Mouse (Mus musculus): ENCODE data around the gene Col5a1. TPM values are rescaled to one million over a fixed set of nuclear protein-coding genes. Genes with fewer than 3 reads are reported as not detected.
A peak's percentile ranks its signal among the peaks of the same experiment; 100 is the strongest.

The Col5a1 gene
- total RNA-seq, 1 experiment from 2014 or later: 76.7 TPM

DNA sequence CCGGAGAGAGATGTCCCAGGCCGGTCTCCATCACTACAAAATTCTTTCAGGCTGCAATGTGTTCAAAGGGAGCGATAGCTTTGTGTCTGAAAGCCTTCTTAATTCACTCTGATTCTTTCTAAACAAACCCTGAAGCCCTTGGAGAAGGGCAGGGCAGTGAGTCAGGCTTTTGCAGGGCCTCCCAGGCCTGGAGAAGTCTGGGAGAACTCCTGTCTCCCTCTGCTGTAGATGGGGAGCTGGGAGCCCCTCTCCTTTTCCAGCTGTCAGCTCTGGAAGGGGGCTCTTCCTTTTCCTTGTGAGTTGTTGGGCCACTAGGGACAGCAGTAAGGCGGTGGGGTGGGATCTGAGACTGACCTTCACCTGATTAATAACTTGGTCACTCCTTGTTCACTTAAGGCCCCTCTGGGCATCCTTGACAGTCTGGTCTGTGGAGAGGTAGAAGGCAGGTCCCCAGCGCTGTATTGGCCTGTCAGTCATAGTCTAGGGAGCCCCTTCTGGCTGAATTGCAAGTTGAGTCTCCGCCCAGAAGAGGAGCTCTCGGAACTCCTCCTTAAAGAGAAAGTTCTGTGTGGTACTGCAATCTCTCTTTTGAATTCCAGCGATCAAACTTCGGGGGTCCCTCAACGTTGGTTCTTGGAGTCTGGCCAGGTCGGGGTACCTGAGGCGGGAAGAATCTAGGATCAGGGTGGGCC lies 623 bp upstream of the Col5a1 start:
- DNase-seq: peak; percentile 64

DNA sequence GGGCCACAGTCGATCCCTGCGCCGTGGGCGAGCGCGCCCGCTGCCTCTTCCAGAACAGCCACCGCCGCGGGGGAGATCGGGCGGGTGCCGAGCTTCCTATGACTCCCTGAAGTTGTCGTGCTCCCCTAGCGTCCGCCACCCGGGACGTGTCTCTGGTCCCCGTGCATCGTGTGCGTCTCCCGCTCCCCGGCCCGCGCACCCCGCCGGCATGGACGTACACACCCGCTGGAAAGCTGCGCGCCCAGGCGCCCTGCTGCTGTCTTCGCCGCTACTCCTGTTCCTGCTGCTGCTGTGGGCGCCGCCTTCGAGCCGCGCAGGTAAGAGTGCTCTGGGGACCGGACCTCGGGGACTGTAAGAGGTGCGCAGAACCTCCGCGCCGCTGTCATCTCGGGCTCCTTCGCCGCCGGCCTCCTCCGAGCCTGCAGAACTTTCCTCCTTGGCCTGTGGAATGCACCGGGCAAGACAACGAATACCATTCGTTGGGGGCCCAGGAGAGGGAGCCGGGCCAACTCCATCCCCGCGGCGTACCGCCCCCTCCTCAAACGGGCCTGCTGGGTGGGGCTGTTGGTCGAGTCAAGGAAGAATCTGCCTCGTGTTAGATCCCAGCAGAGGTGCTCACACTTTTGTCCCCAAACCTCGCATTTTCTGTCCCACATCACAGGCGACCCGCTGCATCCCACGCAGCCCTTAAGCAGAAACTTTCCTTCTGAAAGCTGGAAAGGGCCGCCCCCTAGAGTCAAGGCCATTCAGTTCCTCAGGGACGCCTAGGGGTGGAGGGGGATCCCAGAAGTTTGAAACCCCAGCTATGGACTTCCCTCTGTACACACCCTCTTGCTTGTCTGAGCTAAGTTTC lies 609 bp downstream of the Col5a1 start:
- peak; percentile 60 for DNase-seq

DNA sequence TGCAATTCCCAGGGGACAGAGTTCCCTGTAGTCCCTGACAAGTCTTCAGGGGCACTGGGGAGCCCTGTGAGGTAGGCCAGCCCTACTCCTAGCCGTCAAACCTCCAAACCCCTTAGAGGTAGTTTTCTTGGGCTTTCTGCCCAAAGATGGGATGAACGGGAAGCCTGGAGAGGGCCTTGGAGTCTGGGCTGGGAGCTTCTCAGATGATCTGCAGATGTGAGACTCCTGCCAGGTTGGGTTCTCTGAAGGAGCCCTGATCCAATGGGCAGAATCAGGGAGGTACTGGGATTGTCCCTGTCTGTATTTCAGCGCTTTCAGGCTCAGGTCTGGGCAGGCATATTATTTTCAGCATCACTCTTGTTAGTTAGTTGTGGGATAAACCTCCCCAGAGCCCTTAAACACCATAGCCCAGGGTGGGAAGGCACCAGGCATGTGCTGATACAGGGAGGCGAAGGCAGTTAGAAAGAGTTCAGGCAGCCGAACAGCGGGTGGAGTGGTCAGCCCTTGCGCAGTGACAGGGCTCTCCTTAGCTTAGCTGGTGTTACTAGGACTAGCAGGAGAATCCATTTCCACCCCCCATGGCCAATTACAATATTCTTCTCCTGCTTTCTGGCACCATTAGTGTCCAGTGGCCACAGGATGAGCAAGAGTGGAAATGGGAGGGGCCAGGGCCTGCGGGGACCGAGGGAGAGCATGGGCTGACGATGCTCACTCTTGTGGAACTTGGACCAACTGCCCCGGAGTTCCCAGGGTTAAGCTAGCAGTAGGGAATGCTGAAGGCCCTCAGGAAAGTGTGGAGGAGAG lies 1.4 kb downstream of the Col5a1 start:
- peak; percentile 62 for DNase-seq

DNA sequence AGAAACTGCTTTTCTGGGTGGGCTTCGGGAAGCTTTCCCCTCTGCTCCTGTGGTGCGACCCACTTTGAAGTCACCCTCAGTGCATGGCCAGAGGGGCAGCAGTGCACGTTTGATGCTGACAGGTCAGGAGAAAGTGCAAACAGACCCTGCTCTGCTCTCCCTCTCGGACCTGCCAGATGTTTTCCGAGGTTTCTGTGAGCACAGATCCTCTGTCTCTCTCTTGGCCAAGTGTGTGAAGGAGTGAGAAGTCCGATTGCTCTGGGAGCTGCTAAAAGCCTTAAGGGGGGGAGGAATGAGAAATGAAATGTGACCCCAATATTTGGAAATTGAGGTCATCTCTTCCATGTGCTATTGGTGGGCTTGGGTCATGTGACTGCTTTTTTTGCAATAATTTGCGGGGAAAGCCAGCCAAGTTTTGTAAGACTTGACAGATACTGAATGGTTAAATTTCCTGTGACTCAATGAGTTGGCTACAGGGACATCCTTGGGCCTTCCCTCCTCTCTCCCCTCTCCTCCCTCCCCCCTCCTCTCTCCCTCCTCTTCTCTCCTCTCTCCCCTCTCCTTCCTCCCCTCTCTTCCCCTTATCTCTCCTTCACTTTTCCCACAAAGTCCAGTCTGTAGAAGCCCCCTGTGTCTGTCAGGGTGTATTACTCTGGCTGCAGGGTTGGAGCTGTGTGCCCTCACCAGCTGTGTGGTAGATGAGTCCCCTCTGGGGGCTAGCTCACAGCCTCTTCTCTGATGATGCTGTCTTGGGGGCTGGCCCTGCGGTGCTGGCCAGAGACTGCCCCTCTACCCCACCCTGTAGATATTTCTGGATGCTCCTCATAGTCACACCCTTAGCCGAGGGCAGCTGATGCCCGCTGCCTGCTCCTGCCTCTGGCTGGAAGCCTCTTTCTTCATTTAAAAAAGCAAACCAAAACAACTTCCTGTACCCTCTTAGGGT lies 2.6 kb downstream of the Col5a1 start:
- DNase-seq: peak; percentile 77

DNA sequence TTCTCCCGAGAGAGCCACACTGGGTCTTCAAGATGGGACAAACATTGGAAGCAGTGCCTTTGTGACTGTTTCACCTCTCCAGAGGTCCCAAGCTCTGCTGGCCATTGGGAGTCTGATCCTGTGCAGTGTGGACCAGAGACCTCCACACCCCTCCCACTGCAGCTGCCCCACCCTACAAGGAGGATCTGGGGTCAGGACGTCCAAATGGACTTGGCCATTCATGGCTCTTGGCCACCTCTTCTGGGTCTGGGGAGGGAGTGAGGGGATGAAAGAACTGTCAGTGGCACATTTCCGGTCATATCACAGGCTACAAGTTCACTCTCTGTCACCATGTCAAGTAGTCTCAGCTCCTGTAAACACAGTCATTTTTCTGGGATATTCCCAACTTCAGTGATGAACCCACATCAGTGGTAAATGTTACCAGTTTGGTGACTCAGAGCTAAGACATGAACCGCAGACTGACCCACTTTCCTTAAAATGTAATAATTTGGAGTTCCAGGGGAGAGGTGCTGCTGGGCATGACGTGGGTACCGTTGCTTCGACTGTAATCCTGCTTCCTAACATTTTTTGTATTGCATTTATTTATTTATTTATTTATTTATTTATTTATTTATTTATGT lies 5.8 kb downstream of the Col5a1 start:
- no peak for DNase-seq

DNA sequence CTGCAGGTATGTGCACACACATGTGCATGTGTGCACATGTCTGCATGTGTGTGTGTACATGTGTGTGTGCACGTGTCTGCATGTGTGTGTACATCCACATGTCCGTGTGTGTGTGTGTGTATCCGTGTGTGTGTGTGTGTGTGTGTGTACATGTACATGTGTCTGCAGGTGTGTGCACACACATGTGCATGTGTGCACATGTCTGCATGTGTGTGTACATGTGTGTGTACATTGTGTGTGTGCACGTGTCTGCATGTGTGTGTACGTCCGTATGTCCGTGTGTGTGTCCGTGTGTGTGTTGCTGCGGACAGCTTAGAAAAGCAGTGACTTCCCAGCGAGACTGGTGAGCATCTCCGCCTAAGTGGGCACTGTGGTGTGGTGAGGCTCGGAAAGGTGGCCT lies 6.8 kb downstream of the Col5a1 start:
- no peak for DNase-seq

DNA sequence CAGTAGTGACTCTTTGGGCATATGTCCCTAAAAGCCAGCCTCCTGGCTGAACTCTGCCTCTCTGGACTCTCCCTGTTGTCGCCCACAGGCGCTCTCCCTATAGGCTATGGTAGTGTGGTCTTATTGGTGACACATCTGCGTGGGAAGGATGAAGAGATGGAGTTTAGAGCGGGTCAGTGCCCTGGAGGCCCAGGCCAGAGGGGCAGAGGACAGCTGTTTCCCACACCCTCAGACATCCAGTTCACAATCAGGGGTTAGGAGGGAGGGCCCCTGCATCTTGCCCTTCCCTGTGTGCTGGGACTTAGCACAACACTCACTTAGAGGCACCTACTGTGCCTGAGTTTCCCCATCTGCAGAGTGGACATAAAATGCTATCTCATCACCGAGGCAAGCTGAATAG lies 8.8 kb downstream of the Col5a1 start:
- DNase-seq: no peak

DNA sequence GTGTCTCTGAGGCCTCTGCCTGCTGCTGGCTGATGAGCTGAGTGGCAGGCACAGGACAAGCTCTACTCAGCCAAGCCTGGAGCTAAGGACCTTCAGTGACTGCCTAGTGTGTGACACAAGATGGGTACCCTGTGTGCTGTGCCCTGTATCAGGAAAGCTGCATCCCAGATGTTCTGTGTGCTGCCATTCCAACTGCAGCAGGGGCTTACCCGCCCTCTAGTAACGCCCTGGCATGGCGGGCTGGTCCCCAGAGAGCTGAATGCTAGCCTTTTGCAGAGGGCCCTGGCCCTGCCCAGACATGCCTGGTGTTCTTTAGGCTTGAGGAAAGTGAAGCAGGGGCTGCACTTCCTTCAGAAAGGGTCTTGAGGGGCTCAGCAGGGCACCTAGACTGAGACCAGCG lies 9.4 kb downstream of the Col5a1 start:
- no peak for DNase-seq

DNA sequence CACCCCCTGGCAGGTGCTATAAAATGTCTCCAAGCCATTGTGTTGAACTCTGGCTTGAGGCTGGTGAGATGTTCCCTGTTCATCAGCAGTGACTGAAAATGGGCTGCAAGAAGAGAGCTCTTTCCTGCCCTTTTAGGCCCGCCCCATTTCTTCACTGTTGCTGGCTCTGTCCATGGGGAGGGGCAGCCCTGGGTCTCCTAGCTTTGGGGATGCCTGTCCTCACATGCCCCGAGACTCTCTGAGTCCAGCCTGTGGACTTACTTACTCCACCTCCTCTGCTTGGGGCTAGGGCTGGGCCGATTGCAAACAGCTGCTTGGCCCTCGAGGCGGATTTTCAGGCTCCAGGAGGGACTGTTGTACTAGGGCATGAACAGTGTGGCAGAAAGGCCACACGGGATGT lies 10.9 kb downstream of the Col5a1 start:
- DNase-seq: peak; percentile 47

DNA sequence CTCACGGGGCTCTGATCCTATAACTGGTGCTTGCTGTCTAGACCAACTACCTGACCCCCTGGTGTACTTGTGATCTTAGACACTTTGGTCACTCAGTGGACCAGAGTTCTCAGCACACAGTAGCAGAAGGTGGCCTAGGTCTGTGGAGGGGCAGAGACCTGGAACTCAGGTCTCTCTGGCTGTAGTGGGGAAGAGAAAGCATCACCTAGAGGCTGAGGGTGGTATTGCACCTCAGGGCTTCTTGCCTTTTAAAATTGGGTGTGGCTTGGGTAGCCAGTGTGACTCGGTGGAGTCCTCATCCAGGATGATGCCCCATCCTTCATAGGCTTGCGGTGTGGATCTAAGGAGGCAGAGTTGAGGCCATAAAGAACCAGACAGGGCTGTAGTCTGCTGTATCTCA lies 13.7 kb downstream of the Col5a1 start:
- peak; percentile 73 for DNase-seq

DNA sequence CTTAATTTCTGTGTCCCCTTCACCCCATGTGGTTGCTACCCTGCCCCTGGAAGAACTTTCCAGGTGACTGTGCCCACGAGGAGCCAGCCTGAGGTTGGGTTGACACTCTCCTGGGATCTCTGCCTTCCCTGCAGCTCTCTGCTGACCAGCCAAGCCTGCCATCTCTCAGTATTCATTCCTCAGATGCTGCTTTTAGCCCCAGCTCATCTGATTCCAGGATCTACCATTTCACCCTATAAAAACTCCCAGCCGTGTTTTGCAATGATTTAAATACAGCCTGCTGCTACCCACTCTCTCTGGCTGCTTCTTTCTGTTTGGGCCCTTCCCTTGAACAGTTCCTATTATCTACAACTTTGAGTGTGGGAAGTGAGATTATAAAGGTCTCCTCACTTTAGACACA lies 14.9 kb downstream of the Col5a1 start:
- no peak for DNase-seq

DNA sequence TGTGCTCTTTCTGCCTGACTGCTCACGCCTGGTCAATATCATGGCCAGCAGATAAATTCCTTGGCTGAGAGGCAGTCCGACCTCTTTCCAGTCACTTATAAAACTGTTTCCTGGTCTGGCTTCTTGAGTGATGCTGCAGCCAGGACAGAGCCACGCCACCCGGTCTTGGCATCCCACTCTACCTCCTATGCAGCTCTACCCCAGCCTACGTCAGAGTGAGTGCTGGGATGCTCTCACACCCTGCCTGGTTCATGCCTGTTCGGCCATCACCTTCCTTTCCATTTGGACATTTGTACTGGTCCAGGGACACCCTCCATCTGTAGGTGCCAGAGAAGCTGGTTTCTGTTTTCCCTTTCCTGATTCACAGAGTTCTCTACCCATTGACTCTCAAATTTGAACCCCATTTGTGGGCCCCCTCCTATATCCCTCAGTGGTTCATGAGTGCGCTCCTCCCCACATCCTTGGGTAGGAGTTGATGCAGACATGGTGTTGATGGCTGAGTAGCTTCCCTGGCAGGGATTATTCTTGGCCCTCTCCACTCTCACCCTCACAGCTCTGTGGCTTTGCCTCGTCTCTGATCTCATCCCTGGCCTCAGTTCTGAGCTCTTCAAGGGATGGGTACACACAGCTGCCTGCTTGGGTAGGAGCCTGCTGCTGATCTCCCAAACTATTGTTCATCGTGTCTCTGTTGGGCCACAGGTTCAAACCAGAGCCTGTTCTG lies 15.5 kb downstream of the Col5a1 start:
- DNase-seq: no peak

DNA sequence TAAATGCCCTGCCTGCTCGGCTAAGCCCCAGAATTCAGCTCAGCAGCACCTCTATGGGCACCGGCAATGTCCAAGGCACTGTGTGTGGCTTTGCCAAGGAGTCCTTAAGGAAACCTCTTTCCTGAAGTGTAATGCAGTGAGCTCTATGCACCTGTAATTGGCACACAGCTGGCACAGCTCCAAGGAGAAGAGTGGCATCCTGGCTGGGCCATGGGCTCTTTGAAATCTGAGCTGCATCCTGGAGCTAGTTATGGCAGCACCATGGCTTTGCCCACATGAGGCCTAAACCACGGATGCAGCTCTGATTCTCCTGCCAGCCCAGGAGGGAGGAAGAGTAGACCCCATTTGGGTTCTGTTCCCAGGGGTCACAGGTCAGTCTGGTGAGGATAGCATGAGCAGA lies 16.1 kb downstream of the Col5a1 start:
- no peak for DNase-seq

DNA sequence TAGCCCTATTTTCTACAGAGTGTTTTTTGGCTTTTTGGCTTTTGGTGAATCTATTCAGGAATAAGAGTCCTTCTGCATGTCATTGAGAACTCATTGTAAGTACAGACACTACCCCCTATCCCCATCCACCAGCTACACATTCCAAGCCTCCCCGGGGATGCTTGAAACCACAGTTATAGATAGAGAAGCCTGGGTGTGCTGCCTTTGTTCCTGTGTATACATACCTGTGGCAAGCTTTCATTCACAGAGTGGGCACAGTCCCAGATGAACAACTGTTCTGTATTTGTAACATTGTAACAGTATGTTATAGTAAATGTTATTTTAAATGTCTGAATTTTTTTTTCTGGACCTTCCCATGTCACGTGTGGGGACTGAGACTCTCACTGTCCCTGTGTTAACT lies 19.2 kb downstream of the Col5a1 start:
- no peak for DNase-seq

DNA sequence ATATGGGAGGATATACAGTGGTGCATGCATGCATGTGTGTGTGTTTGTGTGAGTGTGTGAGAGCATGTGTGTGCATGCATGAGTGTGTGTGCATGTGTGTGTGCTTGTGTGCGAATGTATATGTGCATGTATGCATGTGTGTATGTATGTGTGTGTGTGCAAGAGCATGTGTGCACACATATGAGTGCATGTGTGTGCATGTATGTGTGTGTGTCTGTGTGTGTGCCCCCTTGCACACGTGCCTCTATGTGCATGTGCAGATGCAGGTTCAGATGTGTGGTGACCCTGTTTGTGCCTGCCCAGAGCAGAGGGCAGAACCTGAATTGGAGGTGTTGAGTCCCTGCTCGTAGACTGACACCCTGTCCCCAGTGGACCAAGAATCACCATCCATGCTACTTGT lies 24.3 kb downstream of the Col5a1 start:
- DNase-seq: no peak

DNA sequence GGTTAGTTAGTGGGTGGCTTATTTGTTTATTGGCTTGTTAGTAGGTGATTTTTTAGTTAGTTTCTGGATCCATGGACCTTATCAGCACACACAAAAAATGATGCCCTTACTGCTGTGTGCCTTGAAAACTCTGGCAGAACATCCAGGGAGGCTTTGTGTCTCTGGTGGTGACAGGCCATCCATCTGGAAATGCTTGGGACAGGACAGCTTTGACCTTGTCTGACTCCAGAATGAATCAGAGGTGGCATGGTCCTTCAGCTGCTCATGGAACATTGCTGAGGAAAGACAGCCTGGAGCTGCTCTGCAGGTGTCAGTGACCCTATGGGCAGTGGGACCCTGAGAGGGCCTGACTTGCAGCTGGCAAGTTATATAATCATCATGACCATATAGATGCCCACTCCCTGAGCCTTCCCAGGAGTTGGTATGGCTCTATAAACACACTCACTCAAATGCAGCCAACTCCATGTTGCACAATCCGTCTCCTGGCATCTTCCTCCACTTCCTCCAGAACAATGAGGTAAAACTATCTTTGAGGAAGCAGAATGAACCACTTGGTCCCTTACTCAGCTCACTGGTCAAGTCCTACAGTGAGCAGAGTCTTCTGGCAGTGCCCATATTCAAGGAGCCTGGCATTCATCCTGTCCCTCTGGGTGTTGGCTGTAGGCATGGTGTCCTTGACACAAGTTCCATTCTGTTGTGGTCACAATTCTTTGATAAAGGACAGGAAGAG lies 26.5 kb downstream of the Col5a1 start:
- DNase-seq: peak; percentile 74

DNA sequence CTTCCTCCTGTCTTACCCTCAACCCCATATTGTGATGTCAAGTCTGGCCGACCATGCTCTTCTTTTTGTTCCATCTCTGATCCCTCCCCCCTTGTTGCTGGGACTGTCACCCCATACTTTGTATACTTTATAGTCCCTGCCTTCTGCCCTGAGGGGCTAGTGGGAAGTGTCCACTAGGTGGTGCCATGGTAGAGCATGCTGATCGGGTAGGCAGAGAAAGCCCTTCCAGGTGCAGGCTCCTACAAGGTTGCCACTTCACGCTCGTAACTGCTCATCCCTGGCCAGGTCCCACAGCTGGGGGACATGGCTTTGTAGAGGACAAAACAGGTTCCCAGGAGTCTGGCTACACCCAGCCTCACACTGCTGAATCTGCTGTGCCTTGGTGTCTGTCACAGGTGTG lies 29.5 kb downstream of the Col5a1 start:
- DNase-seq: peak; percentile 66

DNA sequence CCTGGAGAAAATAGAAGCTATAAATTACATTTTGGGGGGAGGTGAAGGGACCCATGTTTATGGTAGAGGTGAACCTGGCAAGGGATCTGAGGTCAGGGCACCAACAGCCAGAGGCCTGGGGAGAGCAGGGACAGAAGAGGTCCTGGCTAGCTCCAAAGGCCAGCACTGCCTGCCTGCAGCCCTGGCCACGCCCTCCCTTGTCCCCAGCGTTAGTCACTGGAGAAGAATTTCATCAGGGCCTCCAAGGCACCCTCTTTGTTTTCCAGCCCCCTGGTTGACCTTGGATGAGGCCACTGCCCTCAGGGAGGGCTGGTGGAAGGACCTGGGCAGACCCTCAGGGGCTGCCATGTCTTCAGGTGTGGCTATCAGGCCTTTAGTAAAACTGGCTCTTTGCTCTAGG lies 30.1 kb downstream of the Col5a1 start:
- DNase-seq: peak; percentile 84

DNA sequence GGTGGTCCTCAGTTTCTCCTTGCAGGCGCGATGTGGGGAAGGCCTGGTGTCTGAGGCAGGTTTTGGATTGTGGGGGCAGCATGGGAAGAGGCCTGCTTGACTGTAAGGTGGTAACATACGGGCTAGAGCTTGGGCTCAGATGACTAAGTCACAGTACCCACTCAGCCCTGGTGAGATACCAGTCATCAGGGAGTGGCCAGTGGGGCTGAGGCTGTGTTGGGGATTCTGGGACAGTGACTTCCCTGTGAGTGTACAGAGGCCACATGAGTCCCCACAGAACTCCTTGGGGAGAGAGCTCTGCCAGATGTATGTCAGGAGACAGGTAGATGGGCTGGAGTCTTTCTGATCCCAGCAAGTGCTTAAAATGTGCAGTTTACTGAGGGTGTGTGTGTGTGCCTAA lies 31.0 kb downstream of the Col5a1 start:
- DNase-seq: peak; percentile 45

DNA sequence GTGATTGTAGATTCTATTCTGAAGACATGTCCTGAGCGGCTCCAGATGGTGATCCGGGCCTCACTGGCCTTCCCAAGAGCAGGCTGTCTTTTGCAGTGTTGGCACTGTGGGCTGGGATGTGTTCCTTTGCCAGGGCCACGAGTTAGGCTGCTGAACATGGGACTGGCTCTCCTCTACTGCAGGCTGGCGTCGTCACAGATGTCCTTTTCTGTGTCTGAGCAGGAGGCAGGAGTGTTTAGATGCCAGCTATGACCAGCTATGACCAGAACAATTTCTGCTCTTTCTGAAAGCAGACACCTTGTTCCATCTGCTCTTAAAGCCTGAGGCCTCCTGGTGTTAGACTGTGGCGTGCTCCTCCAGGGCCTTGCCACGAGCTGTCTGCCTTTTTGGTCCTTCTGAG lies 31.9 kb downstream of the Col5a1 start:
- DNase-seq: no peak

All from adrenal gland, postnatal 14 days (tissue).